Mouse (Mus musculus): Measurements from ENCODE around the gene Il13ra2.
A peak's percentile ranks its signal among the peaks of the same experiment; 100 is the strongest.

DNA sequence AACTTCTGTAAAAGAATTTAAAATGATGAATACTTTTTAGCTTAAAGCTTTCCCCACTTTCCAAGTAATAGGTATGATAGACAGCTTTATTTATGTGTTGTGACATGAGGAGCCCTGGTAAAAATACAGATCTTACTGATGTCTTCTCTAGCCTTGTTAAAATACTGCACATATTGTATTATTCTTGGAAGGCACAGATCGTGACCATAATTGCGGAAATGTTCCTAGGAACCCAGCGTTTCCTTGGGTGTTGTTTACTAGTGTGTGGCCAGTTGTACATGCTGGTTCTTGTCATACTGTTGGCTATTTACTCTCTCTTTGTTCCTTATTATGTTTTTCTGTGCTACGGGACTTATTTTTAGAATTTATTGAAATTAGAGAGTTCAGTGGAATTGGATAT is 14.4 kb upstream of the Il13ra2 start:
- TF ChIP-seq EP300 (IDR thresholded peaks at IDR 0.05): peak; percentile 32; the same call in 1 of the 2 replicates
- no peak for TF ChIP-seq CTCF (IDR thresholded peaks at IDR 0.05)

All from lung, postnatal 0 days (tissue).